Mouse (Mus musculus) liver, embryonic 14.5 days (tissue): ENCODE measurements at regions not wholly inside any gene's neighbourhood (a gene's known extent, or its start where the extent isn't known, plus 50 kb on each side); places are given as distances from the start of the nearest gene placed in this dataset.

Experiments
- CTCF ChIP-seq: IDR thresholded peaks from 2 replicates; pipeline ENCODE4 v1.5.1; 2016; ENCODE audit warnings: antibody characterized with exemption, low read depth, control low read depth
- EP300 ChIP-seq: IDR thresholded peaks from 2 replicates; pipeline ENCODE4 v1.6.1; 2016; ENCODE audit warnings: antibody characterized with exemption, low read depth

DNA sequence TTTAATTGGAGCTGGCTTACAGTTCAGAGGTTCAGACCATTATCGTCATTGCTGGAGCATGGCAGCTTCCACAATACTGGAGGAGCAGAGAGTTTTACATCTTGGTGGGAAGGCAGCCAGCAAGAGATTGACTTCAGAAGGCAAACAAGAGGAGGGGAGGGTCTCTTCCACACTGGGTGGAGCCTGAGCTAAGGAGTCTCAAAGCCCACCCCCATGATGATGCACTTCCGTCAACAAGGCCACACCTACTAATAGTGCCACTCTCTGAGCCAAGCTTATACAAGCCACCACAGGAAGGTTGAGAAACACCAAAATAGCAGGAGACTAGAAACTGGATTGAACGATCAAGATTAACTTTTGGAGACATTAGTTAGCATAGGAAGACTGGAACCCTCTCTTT lies 52.5 kb downstream of the Anapc15-ps start:
- TF ChIP-seq EP300 (no peak), CTCF (no peak)
